Mouse (Mus musculus) T-helper 17 cell (primary cell): Measurements from ENCODE around the gene Gm11937.

Source experiments
- in situ Hi-C, 2 experiments: fragments of 300-600 bp; cut with MboI, MseI; formaldehyde crosslinking; loops; 1 replicate in 1 of 2; 2 replicates in 1 of 2; pipeline ENCODE4 v1.15.1; 2025; ENCODE audit warnings: high pct_unique_total_duplicates in 2 of 2

Gene Gm11937

DNA sequence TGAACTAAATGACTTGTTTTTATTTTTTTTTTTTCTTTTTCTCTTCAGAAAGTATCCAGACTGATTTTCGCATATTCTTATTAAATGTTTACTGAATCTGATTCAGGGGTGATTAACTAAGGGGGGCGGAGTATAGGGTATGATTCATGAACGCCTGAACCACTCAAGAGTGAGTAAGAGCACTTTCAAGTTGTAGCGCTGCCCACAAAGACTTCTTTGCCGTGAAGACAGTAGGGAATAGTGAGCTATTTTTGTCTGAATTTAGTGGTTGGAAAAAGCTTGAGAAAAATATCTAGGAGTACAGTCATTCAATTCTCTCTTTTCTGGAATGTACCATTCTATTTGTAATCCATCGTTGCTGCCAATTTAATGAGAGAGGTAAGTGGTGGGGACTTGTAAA, 28.4 kb downstream of the Gm11937 start:
- in situ Hi-C loops, result no loop called here

DNA sequence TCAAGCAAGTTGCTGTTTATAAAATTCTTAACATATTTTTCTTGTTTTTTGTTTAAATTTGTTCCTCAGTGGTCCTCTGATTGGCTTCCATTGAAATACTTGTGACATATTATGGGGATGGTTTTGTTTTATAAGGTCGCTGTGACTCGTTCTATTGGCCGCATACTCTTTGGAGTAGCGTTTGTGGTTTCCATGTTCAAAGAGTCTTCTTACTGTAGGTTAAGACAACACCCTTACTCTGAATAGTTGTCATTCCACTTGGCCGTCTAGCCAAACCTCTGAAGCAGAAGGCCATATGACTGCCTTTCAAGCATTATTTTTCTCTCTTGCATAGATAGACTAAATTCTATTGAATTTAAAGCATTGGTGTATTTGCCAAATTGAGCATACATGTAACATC, 28.9 kb downstream of the Gm11937 start:
- in situ Hi-C loops, result no loop called here

DNA sequence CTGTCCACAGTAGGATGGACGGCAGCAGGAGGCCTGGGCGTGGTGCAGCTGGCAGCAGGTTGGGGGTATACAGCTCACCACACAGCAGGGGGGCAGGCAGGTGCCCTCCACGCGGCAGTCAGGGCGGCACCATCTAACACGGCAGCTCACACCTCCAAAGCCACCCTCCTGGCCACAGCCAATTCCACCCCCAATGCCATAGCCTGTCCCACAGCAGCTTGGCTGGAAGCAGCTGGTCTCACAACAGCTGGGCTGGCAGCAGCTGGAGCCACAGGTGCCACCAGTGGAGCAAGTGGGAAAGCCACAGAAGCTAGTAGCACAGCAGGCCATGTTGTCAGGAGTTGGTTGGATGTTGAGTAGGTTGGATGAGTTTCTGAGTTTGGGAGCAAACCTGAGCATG, 29.4 kb downstream of the Gm11937 start, which contains the start of gene Krtap1-5:
Krtap1-5 (minus strand) TSS at position 381 of the 400 bp plus-strand sequence.
- in situ Hi-C loops, result no loop called here

DNA sequence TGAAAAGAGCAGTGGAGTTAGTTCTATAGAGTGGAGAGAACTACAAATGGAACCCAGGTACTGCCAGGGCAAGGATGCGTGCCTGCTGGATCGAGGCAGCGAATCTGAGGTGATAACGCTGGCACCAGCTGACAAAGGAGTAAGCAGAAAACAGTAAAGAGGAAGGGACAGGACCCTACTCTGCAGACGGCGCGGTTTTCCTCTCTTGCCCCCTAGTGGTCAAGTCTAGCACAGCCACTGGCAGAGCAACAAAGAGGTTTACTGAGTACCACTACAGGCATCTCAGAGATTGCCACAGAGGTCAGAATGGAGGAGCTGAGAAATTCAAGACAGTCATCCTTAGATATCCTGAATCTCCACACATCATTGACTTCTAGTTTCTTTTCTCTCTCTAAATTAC, 35.9 kb downstream of the Gm11937 start:
- in situ Hi-C loops, result no loop called here

DNA sequence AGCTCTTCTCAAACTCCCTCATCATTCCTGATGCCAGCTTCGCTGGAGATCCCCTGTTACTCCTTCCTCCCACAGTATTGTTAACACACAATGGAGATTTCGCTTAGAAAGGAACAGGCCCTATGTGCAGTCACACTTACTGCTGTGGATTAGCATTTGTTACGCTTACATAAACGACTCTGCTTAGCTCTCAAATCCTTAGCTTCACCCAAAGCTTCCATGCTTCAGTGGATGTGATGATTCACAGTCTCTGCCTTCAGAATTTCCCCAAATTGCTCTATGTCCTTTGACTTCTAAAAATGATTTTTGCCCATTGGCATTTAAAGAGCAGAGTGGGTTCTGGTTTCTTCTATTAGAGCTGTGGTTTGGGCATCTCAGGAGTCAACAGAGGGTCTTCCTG, 36.8 kb downstream of the Gm11937 start:
- in situ Hi-C loops, result no loop called here

DNA sequence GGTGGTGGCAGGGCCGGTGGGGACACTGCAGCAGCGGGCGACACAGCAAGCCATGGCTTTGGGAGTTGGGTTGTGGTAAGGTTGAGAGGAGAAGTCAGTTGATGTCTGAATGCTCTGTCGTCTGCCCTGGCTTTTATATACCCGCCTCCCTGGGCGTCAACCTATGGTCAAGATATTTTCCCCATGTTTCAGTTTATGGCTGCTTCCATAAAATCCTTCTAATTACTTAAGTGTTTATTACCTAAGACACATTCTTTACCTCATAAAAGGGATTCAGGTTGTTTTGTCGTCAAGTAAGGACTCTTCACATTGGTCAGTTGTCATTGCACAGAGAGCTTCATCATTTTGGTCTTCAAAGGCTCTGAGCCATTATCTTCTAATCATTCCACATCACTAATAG, 43.5 kb downstream of the Gm11937 start, which contains the start of gene Krtap3-1:
Krtap3-1 (minus strand) TSS at position 101 of the 400 bp plus-strand sequence.
- in situ Hi-C loops, result no loop called here

DNA sequence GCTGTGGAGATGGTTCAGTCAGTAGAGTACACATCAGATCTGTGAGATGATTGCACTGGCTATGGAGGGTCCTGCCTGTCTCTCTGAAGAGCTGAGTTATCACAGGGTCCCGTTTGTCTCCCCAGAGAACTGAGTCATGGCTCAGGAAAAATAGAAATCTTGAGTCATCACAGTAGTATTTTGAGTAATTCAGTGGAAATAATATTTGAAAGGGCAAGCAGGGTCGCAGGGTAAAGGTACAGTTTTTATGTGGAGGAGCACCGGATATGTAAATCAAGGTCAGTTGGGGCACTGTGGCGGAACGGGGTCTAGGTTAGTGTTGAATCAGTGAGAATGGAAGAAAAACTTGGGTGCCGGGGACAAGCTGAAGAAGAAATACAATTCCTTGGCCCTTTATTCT, 47.4 kb downstream of the Gm11937 start:
- in situ Hi-C loops, result no loop called here
